Mouse (Mus musculus) heart, embryonic 11.5 days (tissue): ENCODE results near the gene Gm26566. TPM values are rescaled to one million over a fixed set of nuclear protein-coding genes. Genes with fewer than 3 reads are reported as not detected.

ENCODE experiments used
- ATAC-seq: fragments of 200-750 bp; cut with Nextera tagmentation; replicated peaks from 2 replicates; pipeline ENCODE4 v1.8.0; 2017; ENCODE audit warnings: moderate library complexity; ENCODE audit not compliant: insufficient number of reproducible peaks, low FRiP score, low TSS enrichment
- H3K27ac ChIP-seq: fragments of 300-500 bp; sonication (generic); 2 replicates; pipeline ENCODE4 v1.5.1; 2014; ENCODE audit warnings: mild to moderate bottlenecking, low read depth, low read length
- H3K27me3 ChIP-seq: fragments of 300-500 bp; sonication (generic); 2 replicates; pipeline ENCODE4 v1.6.1; 2014; ENCODE audit warnings: mild to moderate bottlenecking, low read length, mixed read lengths; ENCODE audit not compliant: control insufficient read depth, insufficient read depth
- H3K36me3 ChIP-seq: fragments of 300-500 bp; sonication (generic); 2 replicates; pipeline ENCODE4 v1.6.1; 2014; ENCODE audit warnings: mild to moderate bottlenecking, low read length, moderate library complexity, mixed read lengths; ENCODE audit not compliant: control insufficient read depth, insufficient read depth
- H3K4me1 ChIP-seq: fragments of 300-500 bp; sonication (generic); 2 replicates; pipeline ENCODE4 v1.6.1; 2014; ENCODE audit warnings: low read length; ENCODE audit not compliant: control insufficient read depth, insufficient read depth
- H3K4me2 ChIP-seq: fragments of 300-500 bp; sonication (generic); 2 replicates; pipeline ENCODE4 v1.6.1; 2014; ENCODE audit warnings: mild to moderate bottlenecking, moderate library complexity
- H3K4me3 ChIP-seq: fragments of 300-500 bp; sonication (generic); 2 replicates; pipeline ENCODE4 v1.5.1; 2014; ENCODE audit warnings: low read depth, low read length
- H3K9ac ChIP-seq: fragments of 300-500 bp; sonication (generic); 2 replicates; pipeline ENCODE4 v1.6.1; 2014; ENCODE audit warnings: mild to moderate bottlenecking, low read depth, low read length, moderate library complexity
- H3K9me3 ChIP-seq: fragments of 300-500 bp; sonication (generic); replicated peaks from 2 replicates; pipeline ENCODE4 v1.6.1; 2016; ENCODE audit warnings: low read length; ENCODE audit not compliant: control insufficient read depth
- WGBS: fragments of 180-500 bp; shearing (Covaris S2); extraction: QIAGEN DNeasy Blood & Tissue Kit; methylation state at CpG from one replicate; pipeline ENCODE4 v1.1.7; 2014; ENCODE audit not compliant: insufficient replicate concordance; 5-methylcytosine and 5-hydroxymethylcytosine counted together
- polyA plus RNA-seq: library from polyadenylated mRNA; unstranded; fragments of >200 nt; fragmentation: Nextera tagmentation; extraction: Ambion mirVana; gene quantifications from 2 replicates; pipeline ENCODE4 v1.2.1, GENCODE M21; 2014

The Gm26566 gene
- polyA plus RNA-seq, 1 experiment from 2014 or later = 0.63 TPM

GRCm38 (mm10) chr4:88718715-88719114 is 2.9 kb upstream of the Gm26566 start:
- 33% methylated on average over 1 of the region's 1 CpGs for WGBS
- ATAC-seq = no peak
- peak overlapping the region; percentile 40 for H3K4me3 ChIP-seq
- H3K4me2 ChIP-seq = peak overlapping the region; percentile 71
- no peaks in the 10 kb centered on the region for H3K27me3 ChIP-seq
- peaks cover 15% of the 10 kb centered on the region for H3K4me1 ChIP-seq
- peaks cover 17% of the 10 kb centered on the region for H3K36me3 ChIP-seq
- no peaks in the 10 kb centered on the region for H3K9me3 ChIP-seq
- H3K27ac ChIP-seq = no peak overlapping the region
- H3K9ac ChIP-seq = 0 out of 2 replicates have a peak overlapping the region, but pooled peaks have one; percentile 22

DNA sequence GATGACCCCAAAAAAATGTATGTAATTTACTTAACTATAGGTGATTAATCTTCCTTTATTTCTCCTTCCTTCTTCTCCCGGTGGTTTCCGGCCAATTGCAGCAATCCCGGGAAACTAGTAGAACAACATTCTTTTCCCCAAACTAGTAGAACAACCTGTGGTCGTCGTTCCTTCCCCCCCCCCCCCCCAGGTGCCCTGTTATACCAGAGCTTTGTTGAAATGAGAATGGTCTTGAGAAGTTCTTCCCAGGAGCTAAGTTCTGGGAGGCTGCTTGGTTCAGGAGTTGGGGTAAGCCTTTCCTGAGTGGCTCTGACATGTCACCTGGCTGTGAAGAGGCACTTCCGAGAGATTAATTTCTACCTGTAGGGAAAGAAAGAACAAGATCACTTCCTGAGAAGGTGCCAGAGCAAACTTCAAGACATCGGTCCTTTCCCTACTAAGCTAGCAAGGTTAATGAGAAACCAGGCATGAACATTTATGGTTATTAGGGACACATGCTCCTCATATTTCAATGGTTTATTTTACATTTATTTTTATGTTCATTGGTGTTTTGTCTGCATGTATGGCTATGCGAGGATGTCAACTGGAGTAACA is 2.0 kb downstream of the Gm26566 start:
- Histone ChIP-seq H3K27me3 (no peaks in the 10 kb centered on the region), H3K9me3 (no peaks in the 10 kb centered on the region), H3K27ac (no peak overlapping the region), H3K4me2 (no peak overlapping the region), H3K36me3 (0 out of 2 replicates have a peak, but pooled peaks cover 5% of the 10 kb centered on the region), H3K4me1 (peaks cover 13% of the 10 kb centered on the region), H3K9ac (no peak overlapping the region), H3K4me3 (no peak overlapping the region)
- ATAC-seq = no peak
- WGBS = 67% methylated on average over 8 of the region's 8 CpGs

DNA sequence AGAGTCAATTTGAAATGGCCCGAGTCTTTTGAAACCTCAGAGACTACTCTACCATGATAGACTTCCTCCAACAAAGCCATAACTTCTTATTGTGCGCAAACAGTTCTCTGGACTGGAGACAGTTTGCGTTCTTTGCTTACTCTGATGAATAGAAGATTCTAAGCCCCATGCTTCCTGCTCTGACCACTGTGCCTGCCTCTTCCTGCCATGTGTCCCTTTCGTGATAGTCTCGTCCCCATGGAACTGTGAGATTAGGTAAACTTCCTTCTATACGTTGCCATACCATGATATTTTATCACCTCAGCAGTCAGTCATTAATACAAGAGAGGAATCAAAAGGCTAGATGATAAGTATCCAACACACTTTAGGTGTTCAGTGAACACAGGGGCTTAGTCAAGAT is 5.1 kb downstream of the Gm26566 start:
- H3K27ac ChIP-seq = no peak overlapping the region
- H3K9ac ChIP-seq = no peak overlapping the region
- H3K4me1 ChIP-seq = no peaks in the 10 kb centered on the region
- 74% methylated on average over 6 of the region's 6 CpGs for WGBS
- no peaks in the 10 kb centered on the region for H3K27me3 ChIP-seq
- H3K36me3 ChIP-seq = no peaks in the 10 kb centered on the region
- no peaks in the 10 kb centered on the region for H3K9me3 ChIP-seq
- no peak for ATAC-seq
- no peak overlapping the region for H3K4me2 ChIP-seq
- H3K4me3 ChIP-seq = no peak overlapping the region

DNA sequence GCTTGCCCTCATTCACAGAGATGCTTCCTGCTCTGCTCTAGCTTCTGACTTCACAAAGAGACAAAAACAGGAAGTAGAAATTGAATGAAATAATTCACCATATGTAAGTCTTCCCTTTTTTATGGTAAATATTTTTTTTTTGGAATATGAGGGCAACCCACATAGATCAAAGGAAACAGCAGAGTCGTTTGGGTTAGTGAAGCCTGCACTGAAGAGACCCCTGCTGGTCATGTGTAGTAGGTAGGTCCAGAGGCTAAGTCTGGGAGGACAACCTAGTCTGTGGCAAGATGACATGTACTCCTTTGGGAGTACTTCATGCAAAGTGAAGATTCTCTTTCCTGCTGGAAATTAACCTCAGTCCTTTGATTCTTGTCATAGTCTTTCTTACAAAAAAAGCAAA is 5.7 kb downstream of the Gm26566 start:
- 10% methylated on average over 1 of the region's 1 CpGs for WGBS
- no peak for ATAC-seq

GRCm38 (mm10) chr4:88738480-88738879 is 16.9 kb downstream of the Gm26566 start:
- Histone ChIP-seq H3K27ac (no peak overlapping the region), H3K4me2 (no peak overlapping the region), H3K4me3 (no peak overlapping the region), H3K9me3 (no peaks in the 10 kb centered on the region), H3K4me1 (no peaks in the 10 kb centered on the region), H3K9ac (no peak overlapping the region), H3K36me3 (no peaks in the 10 kb centered on the region), H3K27me3 (no peaks in the 10 kb centered on the region)
- no peak for ATAC-seq
- WGBS = 4% methylated on average over 2 of the region's 2 CpGs

More for the DNA sequence above, 5.7 kb downstream of the Gm26566 start:
- Histone ChIP-seq H3K9me3 (no peaks in the 10 kb centered on the region), H3K4me2 (no peak overlapping the region), H3K4me3 (no peak overlapping the region), H3K9ac (no peak overlapping the region), H3K27ac (no peak overlapping the region), H3K4me1 (no peaks in the 10 kb centered on the region), H3K36me3 (no peaks in the 10 kb centered on the region), H3K27me3 (no peaks in the 10 kb centered on the region)

- no peaks in the 10 kb centered on the region for H3K4me1 ChIP-seq
- no peaks in the 10 kb centered on the region for H3K36me3 ChIP-seq
- H3K27me3 ChIP-seq = no peaks in the 10 kb centered on the region
- H3K27ac ChIP-seq = no peak overlapping the region
- no peak overlapping the region for H3K4me3 ChIP-seq
- H3K9ac ChIP-seq = no peak overlapping the region
- H3K4me2 ChIP-seq = no peak overlapping the region
- ATAC-seq = no peak
- no peaks in the 10 kb centered on the region for H3K9me3 ChIP-seq
- 86% methylated on average over 6 of the region's 6 CpGs for WGBS
Measured at GRCm38 (mm10) chr4:88739036-88739435, 17.4 kb downstream of the Gm26566 start.

- no peak overlapping the region for H3K4me3 ChIP-seq
- H3K36me3 ChIP-seq = no peaks in the 10 kb centered on the region
- H3K4me1 ChIP-seq = no peaks in the 10 kb centered on the region
- no peaks in the 10 kb centered on the region for H3K27me3 ChIP-seq
- 81% methylated on average over 4 of the region's 4 CpGs for WGBS
- H3K9ac ChIP-seq = no peak overlapping the region
- ATAC-seq = no peak
- H3K27ac ChIP-seq = no peak overlapping the region
- H3K4me2 ChIP-seq = no peak overlapping the region
- no peaks in the 10 kb centered on the region for H3K9me3 ChIP-seq
Measured at GRCm38 (mm10) chr4:88741426-88741825, 19.8 kb downstream of the Gm26566 start.

GRCm38 (mm10) chr4:88742771-88743371 is 21.3 kb downstream of the Gm26566 start:
- WGBS = 77% methylated on average over 7 of the region's 7 CpGs
- H3K4me3 ChIP-seq = no peak overlapping the region
- H3K27me3 ChIP-seq = no peaks in the 10 kb centered on the region
- no peak for ATAC-seq
- H3K36me3 ChIP-seq = no peaks in the 10 kb centered on the region
- H3K9me3 ChIP-seq = no peaks in the 10 kb centered on the region
- no peak overlapping the region for H3K27ac ChIP-seq
- H3K9ac ChIP-seq = no peak overlapping the region
- no peak overlapping the region for H3K4me2 ChIP-seq
- H3K4me1 ChIP-seq = no peaks in the 10 kb centered on the region

DNA sequence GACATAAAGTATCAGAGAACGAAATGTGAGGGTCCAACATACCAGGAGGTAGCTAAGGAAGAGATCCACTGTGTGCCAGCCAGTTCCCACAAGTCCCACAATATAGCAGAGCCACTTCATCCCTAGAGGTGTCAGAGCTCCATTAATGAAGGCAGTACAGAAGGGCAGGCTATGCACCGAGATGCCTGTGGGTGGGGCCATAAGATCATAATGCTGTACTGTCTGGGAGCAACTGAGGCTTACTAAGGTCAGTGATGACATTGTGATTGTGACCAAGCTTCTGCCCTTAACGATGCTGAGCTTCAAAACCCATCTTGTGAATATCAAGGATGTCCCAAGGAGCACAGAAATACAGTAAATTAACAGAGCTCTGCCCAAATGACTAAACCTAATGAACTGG is 22.6 kb downstream of the Gm26566 start:
- no peak overlapping the region for H3K27ac ChIP-seq
- no peaks in the 10 kb centered on the region for H3K27me3 ChIP-seq
- H3K4me2 ChIP-seq = no peak overlapping the region
- H3K4me3 ChIP-seq = no peak overlapping the region
- no peak overlapping the region for H3K9ac ChIP-seq
- H3K9me3 ChIP-seq = no peaks in the 10 kb centered on the region
- no peaks in the 10 kb centered on the region for H3K36me3 ChIP-seq
- H3K4me1 ChIP-seq = no peaks in the 10 kb centered on the region
- 66% methylated on average over 3 of the region's 3 CpGs for WGBS
- no peak for ATAC-seq
